Mouse (Mus musculus): Measurements from ENCODE around the gene Trim67. TPM values are rescaled to one million over a fixed set of nuclear protein-coding genes. Genes with fewer than 3 reads are reported as not detected.

The Trim67 gene
- polyA plus RNA-seq, 1 experiment from 2014 or later = 30.8 TPM

Other genes starting within 250 kb of the Trim67 start
- 0.62 and 0.96 TPM in 2 replicates for gene Agt, start 223.4 kb upstream of the Trim67 start, polyA plus RNA-seq (2015; fragmentation: Nextera tagmentation; extraction: Ambion mirVana)
- gene Capn9, start 217.0 kb upstream of the Trim67 start, polyA plus RNA-seq (2015; fragmentation: Nextera tagmentation; extraction: Ambion mirVana) = 0.14 TPM in 1 of 2 replicates, not detected in the other
- 21.8 and 23.6 TPM in 2 replicates for gene 2310022B05Rik, start 129.7 kb upstream of the Trim67 start, polyA plus RNA-seq (2015; fragmentation: Nextera tagmentation; extraction: Ambion mirVana)
- 69.4 and 70.2 TPM in 2 replicates for gene Ttc13, start 71.1 kb upstream of the Trim67 start, polyA plus RNA-seq (2015; fragmentation: Nextera tagmentation; extraction: Ambion mirVana)
- gene Arv1, start 71.0 kb upstream of the Trim67 start, polyA plus RNA-seq (2015; fragmentation: Nextera tagmentation; extraction: Ambion mirVana) = 32.7 and 37.6 TPM in 2 replicates
- gene Fam89a, start 41.3 kb upstream of the Trim67 start, polyA plus RNA-seq (2015; fragmentation: Nextera tagmentation; extraction: Ambion mirVana) = 0.17 and 0.37 TPM in 2 replicates
- 77.5 and 83.9 TPM in 2 replicates for gene Gnpat, start 69.9 kb downstream of the Trim67 start, polyA plus RNA-seq (2015; fragmentation: Nextera tagmentation; extraction: Ambion mirVana)
- gene 2810004N23Rik, start 70.0 kb downstream of the Trim67 start, polyA plus RNA-seq (2015; fragmentation: Nextera tagmentation; extraction: Ambion mirVana) = 27.4 and 28.3 TPM in 2 replicates
- 15.5 and 16.3 TPM in 2 replicates for gene Exoc8, start 104.6 kb downstream of the Trim67 start, polyA plus RNA-seq (2015; fragmentation: Nextera tagmentation; extraction: Ambion mirVana)
- gene Sprtn, start 104.8 kb downstream of the Trim67 start, polyA plus RNA-seq (2015; fragmentation: Nextera tagmentation; extraction: Ambion mirVana) = 10.4 and 10.7 TPM in 2 replicates
- gene Egln1, start 156.2 kb downstream of the Trim67 start, polyA plus RNA-seq (2015; fragmentation: Nextera tagmentation; extraction: Ambion mirVana) = 17.8 and 18.1 TPM in 2 replicates
- 224 and 234 TPM in 2 replicates for gene Tsnax, start 219.9 kb downstream of the Trim67 start, polyA plus RNA-seq (2015; fragmentation: Nextera tagmentation; extraction: Ambion mirVana)

Data from midbrain, embryonic 15.5 days (tissue).